Mouse (Mus musculus): Measurements from ENCODE around the gene Adap1.

DNA sequence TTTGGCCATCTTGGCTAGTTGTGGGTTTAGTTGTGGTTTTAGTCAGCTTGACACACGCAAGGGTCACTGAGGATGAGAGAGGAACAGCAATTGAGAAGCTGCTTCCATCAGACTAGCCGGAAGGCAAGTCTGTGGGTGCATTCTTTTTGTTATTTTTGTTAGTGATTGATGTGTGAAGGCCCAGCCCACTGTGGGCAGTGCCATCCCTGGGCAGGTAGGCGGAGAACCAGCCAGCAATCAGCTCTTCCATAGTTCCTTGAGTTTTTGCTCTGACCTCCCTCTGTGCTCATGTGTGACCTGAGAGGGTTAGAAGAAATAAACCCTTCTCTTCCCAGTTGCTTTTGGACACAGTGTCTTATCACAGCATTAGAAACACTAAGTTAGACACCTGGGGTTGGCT is 47.7 kb upstream of the Adap1 start:
- TF ChIP-seq CTCF (IDR thresholded peaks at IDR 0.05; ENCODE audit: low read depth) (no peak), EP300 (IDR thresholded peaks at IDR 0.05; ENCODE audit: low read depth) (no peak)
